Mouse (Mus musculus) cerebellum, postnatal 10 days (tissue): ENCODE results near the gene Btbd7.

Experiments used
- DNase-seq, 2 experiments: peaks; one replicate each; pipeline ENCODE4 v3.0.0; 2021; ENCODE audit warnings: mixed read lengths in 2 of 2

The Btbd7 gene

GRCm38 (mm10) chr12:102778151-102778550 lies 100.1 kb downstream of the Btbd7 start:
- DNase-seq = peak; percentile 29 to 40

- DNase-seq = no peak
Observed at GRCm38 (mm10) chr12:102776035-102776434, 102.2 kb downstream of the Btbd7 start.

- no peak for DNase-seq
Observed at GRCm38 (mm10) chr12:102772676-102773075, 105.6 kb downstream of the Btbd7 start.

- DNase-seq = no peak
Observed at GRCm38 (mm10) chr12:102771601-102772000, 106.7 kb downstream of the Btbd7 start.

- peak in 1 of 2 experiments; percentile 20 for DNase-seq
Observed at GRCm38 (mm10) chr12:102769000-102769399, 109.3 kb downstream of the Btbd7 start.

- no peak for DNase-seq
Observed at GRCm38 (mm10) chr12:102763696-102764095, 114.6 kb downstream of the Btbd7 start.

GRCm38 (mm10) chr12:102761668-102762067 lies 116.6 kb downstream of the Btbd7 start:
- DNase-seq = no peak

- peak in 1 of 2 experiments; percentile 25 for DNase-seq
Observed at GRCm38 (mm10) chr12:102758936-102759335, 119.3 kb downstream of the Btbd7 start.

- DNase-seq = no peak
Observed at GRCm38 (mm10) chr12:102758403-102758756, 119.9 kb downstream of the Btbd7 start, which contains the start of gene Gm20604. Gene Gm20604 (minus strand): TSS chr12:102758672.

GRCm38 (mm10) chr12:102757689-102758402 lies 120.4 kb downstream of the Btbd7 start, which contains the start of the genes Gm28051, Gon7 and Ubr7:
Gene Gm28051 (minus strand): TSS chr12:102757765.
Gene Gon7 (minus strand): TSS chr12:102757803.
Gene Ubr7 (plus strand): TSS chr12:102757967.
- peak; percentile 98 for DNase-seq

GRCm38 (mm10) chr12:102757055-102757688 lies 121.1 kb downstream of the Btbd7 start:
- no peak for DNase-seq

- peak; percentile 60 to 68 for DNase-seq
Observed at GRCm38 (mm10) chr12:102756304-102756703, 122.0 kb downstream of the Btbd7 start.

GRCm38 (mm10) chr12:102748256-102748655 lies 130.0 kb downstream of the Btbd7 start:
- no peak for DNase-seq

- DNase-seq = no peak
Observed at GRCm38 (mm10) chr12:102744839-102745238, 133.4 kb downstream of the Btbd7 start.

GRCm38 (mm10) chr12:102743589-102744574 lies 134.4 kb downstream of the Btbd7 start, which contains the start of the genes Moap1 and Tmem251:
Gene Moap1 (minus strand): TSS chr12:102743661.
Gene Tmem251 (plus strand): TSS chr12:102743762.
- peak; percentile 94 for DNase-seq

- peak in 1 of 2 experiments; percentile 46 for DNase-seq
Observed at GRCm38 (mm10) chr12:102743036-102743588, 135.2 kb downstream of the Btbd7 start.

- no peak for DNase-seq
Observed at GRCm38 (mm10) chr12:102742056-102742455, 136.2 kb downstream of the Btbd7 start.

- peak; percentile 30 to 45 for DNase-seq
Observed at GRCm38 (mm10) chr12:102740285-102740684, 138.0 kb downstream of the Btbd7 start.

- no peak for DNase-seq
Observed at GRCm38 (mm10) chr12:102739096-102739495, 139.2 kb downstream of the Btbd7 start.

- DNase-seq = peak; percentile 53 to 55
Observed at GRCm38 (mm10) chr12:102733381-102733780, 144.9 kb downstream of the Btbd7 start.

GRCm38 (mm10) chr12:102730798-102731619 lies 147.3 kb downstream of the Btbd7 start:
- DNase-seq = peak; percentile 44 to 53
